Mouse (Mus musculus) neural tube, embryonic 12.5 days (tissue): ENCODE data around the gene Caly. TPM values are rescaled to one million over a fixed set of nuclear protein-coding genes. Genes with fewer than 3 reads are reported as not detected.

Source experiments
- ATAC-seq: fragments of 200-750 bp; cut with Nextera tagmentation; 2 replicates; pipeline ENCODE4 v1.8.0; 2017; ENCODE audit warnings: low read depth, mild to moderate bottlenecking, moderate TSS enrichment, moderate library complexity; ENCODE audit not compliant: low FRiP score
- H3K27ac ChIP-seq: fragments of 300-500 bp; sonication (generic); 2 replicates; pipeline ENCODE4 v1.5.1; 2016
- H3K27me3 ChIP-seq: fragments of 300-500 bp; sonication (generic); replicated peaks from 2 replicates; pipeline ENCODE4 v1.6.1; 2016; ENCODE audit warnings: mild to moderate bottlenecking
- H3K36me3 ChIP-seq: fragments of 300-500 bp; sonication (generic); 2 replicates; pipeline ENCODE4 v1.6.1; 2016; ENCODE audit warnings: mild to moderate bottlenecking
- H3K4me1 ChIP-seq: fragments of 300-500 bp; sonication (generic); 2 replicates; pipeline ENCODE4 v1.6.1; 2016
- H3K4me2 ChIP-seq: fragments of 300-500 bp; sonication (generic); replicated peaks from 2 replicates; pipeline ENCODE4 v1.6.1; 2016; ENCODE audit warnings: mild to moderate bottlenecking
- H3K4me3 ChIP-seq: fragments of 300-500 bp; sonication (generic); 2 replicates; pipeline ENCODE4 v1.5.1; 2016
- H3K9ac ChIP-seq: fragments of 300-500 bp; sonication (generic); 2 replicates; pipeline ENCODE4 v1.6.1; 2016; ENCODE audit warnings: mild to moderate bottlenecking
- H3K9me3 ChIP-seq: fragments of 300-500 bp; sonication (generic); 2 replicates; pipeline ENCODE4 v1.6.1; 2016; ENCODE audit warnings: mild to moderate bottlenecking
- WGBS: fragments of 180-500 bp; shearing (Covaris S2); methylation state at CpG from one replicate; pipeline ENCODE4 v1.1.7; 2016; 5-methylcytosine and 5-hydroxymethylcytosine counted together
- polyA plus RNA-seq: library from polyadenylated mRNA; unstranded; fragments of >200 nt; fragmentation: Nextera tagmentation; extraction: Ambion mirVana; gene quantifications from 2 replicates; pipeline ENCODE4 v1.2.1, GENCODE M21; 2016

The Caly gene
- polyA plus RNA-seq, 1 experiment from 2014 or later, result 28.4 TPM

GRCm38 (mm10) chr7:140057413-140058407 is 24.6 kb downstream of the Caly start:
- 0 out of 2 replicates have a peak, but pooled peaks cover 5% of the 10 kb centered on the region for H3K27me3 ChIP-seq
- peak overlapping the region; percentile 73 for H3K4me2 ChIP-seq
- no peaks in the 10 kb centered on the region for H3K36me3 ChIP-seq
- ATAC-seq, result peak; percentile 70
- H3K9ac ChIP-seq, result peak overlapping the region; percentile 68
- H3K4me1 ChIP-seq, result peaks cover 62% of the 10 kb centered on the region
- 2% methylated on average over 53 of the region's 53 CpGs for WGBS
- peak overlapping the region; percentile 96 for H3K27ac ChIP-seq
- H3K9me3 ChIP-seq, result no peaks in the 10 kb centered on the region
- peak overlapping the region; percentile 40 for H3K4me3 ChIP-seq

GRCm38 (mm10) chr7:140054124-140054523 is 28.2 kb downstream of the Caly start:
- peaks cover 22% of the 10 kb centered on the region for H3K27me3 ChIP-seq

GRCm38 (mm10) chr7:140049115-140049689 is 33.1 kb downstream of the Caly start:
- no peaks in the 10 kb centered on the region for H3K9me3 ChIP-seq
- under 1% methylated on average over 34 of the region's 34 CpGs for WGBS
- H3K9ac ChIP-seq, result peak overlapping the region; percentile 61
- no peaks in the 10 kb centered on the region for H3K36me3 ChIP-seq
- peaks cover 33% of the 10 kb centered on the region for H3K4me1 ChIP-seq
- peak; percentile 87 for ATAC-seq
- H3K27me3 ChIP-seq, result peaks cover 53% of the 10 kb centered on the region
- peak overlapping the region; percentile 68 for H3K4me2 ChIP-seq
- H3K27ac ChIP-seq, result peak overlapping the region; percentile 42; the same call in 1 of the 2 replicates
- peak overlapping the region; percentile 56 for H3K4me3 ChIP-seq

More at GRCm38 (mm10) chr7:140054124-140054523, 28.2 kb downstream of the Caly start:
- 90% methylated on average over 4 of the region's 4 CpGs for WGBS
- Histone ChIP-seq H3K27ac (no peak overlapping the region), H3K9me3 (no peaks in the 10 kb centered on the region), H3K36me3 (no peaks in the 10 kb centered on the region), H3K4me1 (peaks cover 44% of the 10 kb centered on the region), H3K9ac (no peak overlapping the region), H3K4me3 (no peak overlapping the region), H3K4me2 (no peak overlapping the region)
- no peak for ATAC-seq

GRCm38 (mm10) chr7:140048361-140049114 is 33.8 kb downstream of the Caly start, which contains the start of gene Msx3:
Gene Msx3 (minus strand): TSS chr7:140049089.
- under 1% methylated on average over 56 of the region's 56 CpGs for WGBS
- Histone ChIP-seq H3K9me3 (no peaks in the 10 kb centered on the region), H3K4me1 (peaks cover 33% of the 10 kb centered on the region), H3K27ac (peak within 1 kb of the TSS; percentile 42; the same call in 1 of the 2 replicates), H3K9ac (peak within 1 kb of the TSS; percentile 61), H3K4me3 (peak within 1 kb of the TSS; percentile 56), H3K4me2 (peak within 1 kb of the TSS; percentile 68), H3K36me3 (no peaks in the 10 kb centered on the region), H3K27me3 (peaks cover 53% of the 10 kb centered on the region)
- peak; percentile 45 for ATAC-seq

- WGBS, result under 1% methylated on average over 33 of the region's 33 CpGs
- H3K4me3 ChIP-seq, result peak overlapping the region; percentile 56
- peak overlapping the region; percentile 11; the same call in 1 of the 2 replicates for H3K27ac ChIP-seq
- ATAC-seq, result no peak
- H3K4me1 ChIP-seq, result peaks cover 33% of the 10 kb centered on the region
- no peaks in the 10 kb centered on the region for H3K36me3 ChIP-seq
- peak overlapping the region; percentile 68 for H3K4me2 ChIP-seq
- H3K27me3 ChIP-seq, result peaks cover 53% of the 10 kb centered on the region
- no peaks in the 10 kb centered on the region for H3K9me3 ChIP-seq
- H3K9ac ChIP-seq, result peak overlapping the region; percentile 61
Measured at GRCm38 (mm10) chr7:140047811-140048311, 34.5 kb downstream of the Caly start.

GRCm38 (mm10) chr7:140045546-140045945 is 36.8 kb downstream of the Caly start:
- Histone ChIP-seq H3K4me3 (no peak overlapping the region), H3K27me3 (peaks cover 44% of the 10 kb centered on the region), H3K4me1 (peaks cover 27% of the 10 kb centered on the region), H3K9me3 (no peaks in the 10 kb centered on the region), H3K4me2 (peak overlapping the region; percentile 68; the same call in 1 of the 2 replicates), H3K36me3 (peaks cover 5% of the 10 kb centered on the region), H3K27ac (no peak overlapping the region), H3K9ac (no peak overlapping the region)
- WGBS, result 87% methylated on average over 4 of the region's 4 CpGs
- no peak for ATAC-seq

- no peak for ATAC-seq
- Histone ChIP-seq H3K4me3 (no peak overlapping the region), H3K9me3 (no peaks in the 10 kb centered on the region), H3K9ac (no peak overlapping the region), H3K4me1 (peaks cover 9% of the 10 kb centered on the region; the same call in 1 of the 2 replicates), H3K36me3 (peaks cover 18% of the 10 kb centered on the region), H3K27ac (no peak overlapping the region), H3K27me3 (peaks cover 17% of the 10 kb centered on the region), H3K4me2 (no peak overlapping the region)
- WGBS, result 64% methylated on average over 3 of the region's 3 CpGs
Measured at GRCm38 (mm10) chr7:140042728-140043127, 39.6 kb downstream of the Caly start.

GRCm38 (mm10) chr7:140037171-140037555 is 45.2 kb downstream of the Caly start:
- no peak overlapping the region for H3K27ac ChIP-seq
- 53% methylated on average over 3 of the region's 3 CpGs for WGBS
- peaks cover 31% of the 10 kb centered on the region for H3K36me3 ChIP-seq
- H3K9ac ChIP-seq, result peak overlapping the region; percentile 83; the same call in 1 of the 2 replicates
- H3K4me1 ChIP-seq, result peaks cover 22% of the 10 kb centered on the region
- H3K4me3 ChIP-seq, result peak overlapping the region; percentile 81
- peak overlapping the region; percentile 70 for H3K4me2 ChIP-seq
- H3K9me3 ChIP-seq, result no peaks in the 10 kb centered on the region
- ATAC-seq, result 0 out of 2 replicates have a peak, but pooled peaks have one; percentile 2
- no peaks in the 10 kb centered on the region for H3K27me3 ChIP-seq

GRCm38 (mm10) chr7:140036281-140037170 is 45.8 kb downstream of the Caly start, which contains the start of the genes Zfp511 and Tubgcp2:
Gene Zfp511 (plus strand): TSS chr7:140036391.
Gene Tubgcp2 (minus strand): TSS chr7:140036669.
- H3K4me1 ChIP-seq, result peaks cover 22% of the 10 kb centered on the region
- 1% methylated on average over 69 of the region's 69 CpGs for WGBS
- peak; percentile 98 for ATAC-seq
- peak within 1 kb of the TSS; percentile 81 for H3K4me3 ChIP-seq
- peak within 1 kb of the TSS; percentile 83 for H3K9ac ChIP-seq
- no peaks in the 10 kb centered on the region for H3K9me3 ChIP-seq
- no peaks in the 10 kb centered on the region for H3K27me3 ChIP-seq
- peaks cover 36% of the 10 kb centered on the region for H3K36me3 ChIP-seq
- peak within 1 kb of the TSS; percentile 66; the same call in 1 of the 2 replicates for H3K27ac ChIP-seq
- H3K4me2 ChIP-seq, result peak within 1 kb of the TSS; percentile 70

- Histone ChIP-seq H3K4me3 (peak overlapping the region; percentile 81), H3K36me3 (peaks cover 40% of the 10 kb centered on the region), H3K27me3 (no peaks in the 10 kb centered on the region), H3K4me2 (peak overlapping the region; percentile 70), H3K9me3 (no peaks in the 10 kb centered on the region), H3K4me1 (peaks cover 22% of the 10 kb centered on the region), H3K27ac (no peak overlapping the region), H3K9ac (peak overlapping the region; percentile 83)
- no peak for ATAC-seq
- WGBS, result 19% methylated on average over 7 of the region's 7 CpGs
Measured at GRCm38 (mm10) chr7:140035456-140035855, 46.9 kb downstream of the Caly start.
